Mouse (Mus musculus): ENCODE results near the gene Ric1. TPM values are rescaled to one million over a fixed set of nuclear protein-coding genes. Genes with fewer than 3 reads are reported as not detected.

Ric1 gene
- polyA plus RNA-seq (2014; fragmentation: Illumina TruSeq; extraction: RNeasy Lipid Tissue Mini Kit (QIAGEN cat#74804)), result 61.4 TPM

DNA sequence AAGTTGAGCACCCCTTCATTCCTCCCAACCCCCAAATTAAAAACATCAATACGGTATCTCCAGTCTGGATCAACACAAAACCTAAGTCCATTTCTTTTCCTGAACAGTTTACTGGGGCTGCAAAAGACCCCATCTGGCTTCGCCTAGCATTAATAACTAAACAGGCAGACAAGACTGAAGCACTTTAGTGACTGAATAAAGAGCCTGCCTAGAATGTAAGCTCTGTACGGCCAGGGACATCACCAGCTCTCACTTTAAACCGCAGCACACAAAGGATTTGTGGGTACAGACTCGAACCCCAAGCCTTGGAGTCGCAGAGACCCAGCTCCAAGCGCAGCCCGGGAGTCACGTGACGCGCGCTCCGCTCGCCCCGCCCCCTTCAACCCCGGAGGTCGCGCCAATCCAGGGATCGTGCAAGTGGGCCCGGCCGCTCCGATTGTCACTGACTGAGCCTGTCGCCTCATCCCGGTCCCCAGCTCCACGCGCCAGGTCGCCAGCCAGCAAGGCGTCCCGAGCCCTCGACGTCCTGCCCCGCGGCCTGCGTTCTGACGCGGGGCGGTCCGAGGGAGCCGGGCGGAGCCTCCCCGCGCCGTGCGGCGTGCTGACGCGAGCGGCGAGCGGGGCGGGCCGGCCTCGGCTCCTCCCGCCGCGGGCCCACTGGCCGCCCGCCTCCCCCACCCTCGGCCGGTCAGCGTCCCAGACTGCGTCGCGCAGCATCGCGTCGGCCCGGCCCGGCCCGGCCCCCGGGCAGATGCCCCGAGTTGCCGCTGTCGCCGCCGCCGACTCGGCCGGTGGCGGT lies at the start of gene Ric1:
Gene Ric1, plus strand, starts transcription at position 646 of the 799 bp plus-strand sequence.

DNA sequence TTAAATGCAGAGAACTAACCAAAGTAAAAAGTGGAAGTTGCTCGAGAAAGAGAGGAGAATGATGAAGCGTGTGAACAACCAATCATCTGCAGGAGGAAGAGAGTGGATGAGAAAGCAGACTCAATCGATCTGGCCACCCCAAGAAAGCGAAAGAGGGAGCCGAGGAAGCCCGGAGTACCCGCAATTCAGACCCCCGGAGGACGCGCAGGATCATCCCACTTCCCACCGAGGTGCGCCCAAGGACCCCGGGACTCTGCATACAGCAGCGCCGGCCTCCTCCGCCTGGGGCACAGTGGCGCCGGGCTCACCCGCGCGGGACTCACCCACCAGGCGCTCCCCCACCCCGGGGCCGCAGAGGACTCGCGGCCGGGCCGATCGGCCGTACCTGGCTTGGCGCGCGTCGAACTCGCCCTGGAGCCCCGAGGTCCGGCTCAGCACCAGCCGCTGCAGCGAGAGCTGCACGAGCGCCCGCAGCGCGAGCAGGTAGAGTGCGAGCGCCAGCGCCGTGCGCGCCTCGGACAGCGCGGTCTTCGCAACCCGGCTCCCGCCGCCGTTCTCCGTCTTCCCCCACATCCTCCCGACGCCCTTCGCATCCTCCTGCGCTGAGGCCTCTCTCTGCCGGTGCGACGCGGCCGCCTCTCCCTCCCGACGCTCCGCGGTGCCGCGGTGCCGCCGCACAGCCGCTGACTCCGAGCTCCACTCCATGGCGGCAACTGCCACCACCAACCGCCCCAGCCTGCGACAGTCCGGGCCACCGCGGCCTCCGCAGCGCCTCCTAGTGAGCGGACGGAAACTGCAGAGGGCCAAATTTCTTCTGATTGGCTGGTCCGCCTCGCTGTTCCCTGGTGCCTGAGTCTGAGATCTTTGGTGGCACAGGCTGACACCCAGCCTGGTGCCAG lies 125.8 kb downstream of the Ric1 start, which contains the start of gene Ermp1:
Gene Ermp1, minus strand, starts transcription at position 765 of the 899 bp plus-strand sequence.

Other genes starting within 250 kb of the Ric1 start
- gene Insl6, start 196.9 kb upstream of the Ric1 start, polyA plus RNA-seq (2014; fragmentation: Illumina TruSeq; extraction: RNeasy Lipid Tissue Mini Kit (QIAGEN cat#74804)), result 2.6 TPM
- not detected for gene Rln1, start 187.6 kb upstream of the Ric1 start, polyA plus RNA-seq (2014; fragmentation: Illumina TruSeq; extraction: RNeasy Lipid Tissue Mini Kit (QIAGEN cat#74804))
- 55.8 TPM for gene Plgrkt, start 154.9 kb upstream of the Ric1 start, polyA plus RNA-seq (2014; fragmentation: Illumina TruSeq; extraction: RNeasy Lipid Tissue Mini Kit (QIAGEN cat#74804))
- 3.8 TPM for gene Cd274, start 154.8 kb upstream of the Ric1 start, polyA plus RNA-seq (2014; fragmentation: Illumina TruSeq; extraction: RNeasy Lipid Tissue Mini Kit (QIAGEN cat#74804))
- gene Pdcd1lg2, start 111.4 kb upstream of the Ric1 start, polyA plus RNA-seq (2014; fragmentation: Illumina TruSeq; extraction: RNeasy Lipid Tissue Mini Kit (QIAGEN cat#74804)), result not detected
- gene Ermp1, start 126.1 kb downstream of the Ric1 start, polyA plus RNA-seq (2014; fragmentation: Illumina TruSeq; extraction: RNeasy Lipid Tissue Mini Kit (QIAGEN cat#74804)), result 167 TPM
- not detected for gene Mlana, start 175.5 kb downstream of the Ric1 start, polyA plus RNA-seq (2014; fragmentation: Illumina TruSeq; extraction: RNeasy Lipid Tissue Mini Kit (QIAGEN cat#74804))